Comparison of ENCODE assay signal across 8 mouse cellular contexts in the genomic region with DNA sequence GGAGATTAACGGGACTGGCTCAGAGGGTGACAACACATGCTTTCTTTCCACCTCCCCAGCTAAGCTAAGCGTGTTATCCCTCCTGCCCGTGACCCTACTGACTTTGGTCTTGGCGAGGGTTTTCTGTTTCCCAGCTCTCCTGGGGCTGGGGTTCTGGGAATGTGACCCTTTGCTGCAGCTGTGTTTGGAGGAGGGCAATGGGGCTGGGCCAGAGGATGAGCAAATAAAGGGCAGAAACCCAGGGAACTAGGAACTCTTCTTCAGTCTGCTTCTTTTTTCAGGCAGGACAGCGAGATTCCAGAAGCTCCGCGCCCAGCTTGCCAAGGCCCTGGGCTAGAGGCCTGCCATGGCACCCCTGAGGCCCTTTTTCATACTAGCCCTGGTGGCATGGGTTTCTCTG. TPM values are rescaled to one million over a fixed set of nuclear protein-coding genes. Genes with fewer than 3 reads are reported as not detected.
DNase-seq lines count a peak whose midpoint lies in the region; ATAC-seq and TF ChIP-seq lines count a peak whose summit lies in the region.

A gene (plus strand): TSS at position 88 of the 400 bp plus-strand sequence.

- no peak for TF ChIP-seq EP300 in heart, postnatal 0 days (IDR thresholded peaks at IDR 0.05; ENCODE audit: low read depth)

- H3K9ac ChIP-seq in lung, embryonic 15.5 days: no peak within 1 kb of the TSS
- no peak within 1 kb of the TSS for H3K9ac ChIP-seq in heart, postnatal 0 days (replicated peaks; ENCODE audit: low read depth, low read length)
- H3K9ac ChIP-seq in limb, embryonic 13.5 days: peak within 1 kb of the TSS; percentile 63
- H3K9ac ChIP-seq in stomach, embryonic 15.5 days: no peak within 1 kb of the TSS

- DNase-seq in lung, adult 18-20 months: no peak
- no peak for DNase-seq in forebrain, embryonic 10.5 days (ENCODE audit: extremely low spot score, low spot score)
- no peak for DNase-seq in heart, postnatal 0 days (ENCODE audit: low spot score)
- DNase-seq in right cerebral cortex, postnatal 14 days: no peak
- no peak for DNase-seq in T-cell, adult 2 months (ENCODE audit: low spot score)

- peak within 1 kb of the TSS; percentile 96 for H3K4me2 ChIP-seq in lung, embryonic 15.5 days
- H3K4me2 ChIP-seq in heart, postnatal 0 days (ENCODE audit: low read depth, low read length): peak within 1 kb of the TSS; percentile 69
- peak within 1 kb of the TSS; percentile 99 for H3K4me2 ChIP-seq in limb, embryonic 13.5 days (replicated peaks)
- H3K4me2 ChIP-seq in stomach, embryonic 15.5 days: peak within 1 kb of the TSS; percentile 97

- no peaks in the 10 kb centered on the region for H3K9me3 ChIP-seq in lung, embryonic 15.5 days
- H3K9me3 ChIP-seq in forebrain, embryonic 10.5 days: no peaks in the 10 kb centered on the region
- H3K9me3 ChIP-seq in heart, postnatal 0 days (replicated peaks; ENCODE audit: control insufficient read depth, low read length): no peaks in the 10 kb centered on the region
- H3K9me3 ChIP-seq in limb, embryonic 13.5 days: no peaks in the 10 kb centered on the region
- H3K9me3 ChIP-seq in stomach, embryonic 15.5 days: no peaks in the 10 kb centered on the region

- H3K4me3 ChIP-seq in lung, embryonic 15.5 days: peak within 1 kb of the TSS; percentile 48
- peak within 1 kb of the TSS; percentile 82 for H3K4me3 ChIP-seq in forebrain, embryonic 10.5 days
- peak within 1 kb of the TSS; percentile 44 for H3K4me3 ChIP-seq in heart, postnatal 0 days (ENCODE audit: low read depth, low read length)
- peak within 1 kb of the TSS; percentile 61 for H3K4me3 ChIP-seq in limb, embryonic 13.5 days
- H3K4me3 ChIP-seq in stomach, embryonic 15.5 days (replicated peaks): peak within 1 kb of the TSS; percentile 52

- TF ChIP-seq CTCF in heart, postnatal 0 days (IDR thresholded peaks at IDR 0.05; ENCODE audit: low read depth): no peak

- H3K36me3 ChIP-seq in lung, embryonic 15.5 days: no peaks in the 10 kb centered on the region
- H3K36me3 ChIP-seq in forebrain, embryonic 10.5 days (replicated peaks): no peaks in the 10 kb centered on the region
- H3K36me3 ChIP-seq in heart, postnatal 0 days (replicated peaks; ENCODE audit: control insufficient read depth, insufficient read depth, low read length): no peaks in the 10 kb centered on the region
- H3K36me3 ChIP-seq in limb, embryonic 13.5 days: no peaks in the 10 kb centered on the region
- H3K36me3 ChIP-seq in stomach, embryonic 15.5 days: no peaks in the 10 kb centered on the region

- peaks cover 71% of the 10 kb centered on the region for H3K27me3 ChIP-seq in lung, embryonic 15.5 days
- peaks cover 68% of the 10 kb centered on the region for H3K27me3 ChIP-seq in forebrain, embryonic 10.5 days (ENCODE audit: poor library complexity, severe bottlenecking)
- peaks cover 71% of the 10 kb centered on the region for H3K27me3 ChIP-seq in heart, postnatal 0 days (ENCODE audit: control insufficient read depth, insufficient read depth, low read length)
- H3K27me3 ChIP-seq in limb, embryonic 13.5 days: peaks cover 69% of the 10 kb centered on the region
- H3K27me3 ChIP-seq in stomach, embryonic 15.5 days (replicated peaks): peaks cover 35% of the 10 kb centered on the region

- H3K27ac ChIP-seq in lung, embryonic 15.5 days: no peak within 1 kb of the TSS
- H3K27ac ChIP-seq in forebrain, embryonic 10.5 days: peak within 1 kb of the TSS; percentile 83
- no peak within 1 kb of the TSS for H3K27ac ChIP-seq in heart, postnatal 0 days (ENCODE audit: low read depth)
- H3K27ac ChIP-seq in limb, embryonic 13.5 days: no peak within 1 kb of the TSS; the same call in 1 of the 2 replicates
- H3K27ac ChIP-seq in stomach, embryonic 15.5 days: no peak within 1 kb of the TSS

- WGBS in lung, embryonic 15.5 days: 33% methylated on average over 7 of the region's 7 CpGs
- WGBS in forebrain, embryonic 10.5 days: 57% methylated on average over 7 of the region's 7 CpGs
- WGBS in heart, postnatal 0 days: 50% methylated on average over 7 of the region's 7 CpGs
- 66% methylated on average over 7 of the region's 7 CpGs for WGBS in limb, embryonic 13.5 days
- 55% methylated on average over 7 of the region's 7 CpGs for WGBS in stomach, embryonic 15.5 days

- H3K4me1 ChIP-seq in lung, embryonic 15.5 days: peaks cover 15% of the 10 kb centered on the region
- H3K4me1 ChIP-seq in forebrain, embryonic 10.5 days: peaks cover 46% of the 10 kb centered on the region
- 0 out of 2 replicates have a peak, but pooled peaks cover 4% of the 10 kb centered on the region for H3K4me1 ChIP-seq in heart, postnatal 0 days (ENCODE audit: control insufficient read depth, insufficient read depth)
- peaks cover 13% of the 10 kb centered on the region for H3K4me1 ChIP-seq in limb, embryonic 13.5 days
- H3K4me1 ChIP-seq in stomach, embryonic 15.5 days: peaks cover 14% of the 10 kb centered on the region

- ATAC-seq in lung, embryonic 15.5 days (ENCODE audit: borderline replicate concordance, extremely low read depth, low FRiP score, low TSS enrichment): no peak
- ATAC-seq in heart, postnatal 0 days (ENCODE audit: insufficient read depth, low read depth): no peak
- ATAC-seq in limb, embryonic 13.5 days (ENCODE audit: low FRiP score, low read depth): no peak
- no peak for ATAC-seq in stomach, embryonic 15.5 days (ENCODE audit: insufficient read depth, low FRiP score, low read depth)

RNA-seq across cellular contexts. Expression of the gene that starts here (rescaled TPM):
- polyA plus RNA-seq in lung, embryonic 15.5 days (2015; fragmentation: Nextera tagmentation; extraction: Ambion mirVana): 1.2 and 10.2 TPM in 2 replicates
- 23.7 and 25.0 TPM in 2 replicates for polyA plus RNA-seq in forebrain, embryonic 10.5 days (2016; fragmentation: Nextera tagmentation; extraction: Ambion mirVana)
- 0.73 and 2.3 TPM in 2 replicates for total RNA-seq in heart, postnatal 0 days (2014; rRNA removed; ENCODE audit: low replicate concordance)
- polyA plus RNA-seq in heart, postnatal 0 days (2015; fragmentation: Nextera tagmentation; extraction: Ambion mirVana): 2.7 and 4.0 TPM in 2 replicates
- polyA plus RNA-seq in limb, embryonic 13.5 days (2015; fragmentation: Nextera tagmentation; extraction: Ambion mirVana): 0.39 and 1.8 TPM in 2 replicates
- polyA plus RNA-seq in stomach, embryonic 15.5 days (2015; fragmentation: Nextera tagmentation; extraction: Ambion mirVana): 59.8 and 67.8 TPM in 2 replicates
